Mouse (Mus musculus) spleen, postnatal 4 days (tissue): ENCODE results near the gene Dcaf6.

Experiments
- DNase-seq, 2 experiments: peaks; one replicate each; pipeline ENCODE4 v3.0.0; 2022; ENCODE audit warnings: low spot score in 2 of 2

Dcaf6 gene

DNA sequence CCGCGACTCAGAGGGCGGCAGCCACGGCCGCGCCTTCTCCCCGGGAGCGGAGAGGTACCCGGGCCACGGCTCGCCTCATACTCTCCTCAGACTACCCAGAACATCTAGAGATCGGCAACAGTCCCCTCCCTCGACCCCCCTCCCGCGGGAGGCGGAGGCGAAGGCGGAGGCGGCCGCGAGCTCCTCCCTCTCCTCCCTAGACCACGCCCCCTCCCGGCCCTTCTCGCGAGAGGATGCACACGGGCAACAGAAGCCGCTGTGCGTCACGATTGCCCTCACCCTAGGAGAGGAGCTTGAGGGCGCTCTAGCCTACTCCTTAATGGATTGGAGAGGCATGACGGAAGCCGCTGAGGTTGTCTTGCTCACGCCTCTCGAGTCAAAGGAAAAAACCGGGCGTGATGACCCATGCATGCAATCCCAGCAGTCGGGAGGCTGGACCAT is at the start of gene Dcaf6, which contains the start of gene Mpc2:
Dcaf6 (minus strand) TSS at position 116 of the 441 bp plus-strand sequence.
Mpc2 (plus strand) TSS at position 278 of the 441 bp plus-strand sequence.
- peak; percentile 100 for DNase-seq

DNA sequence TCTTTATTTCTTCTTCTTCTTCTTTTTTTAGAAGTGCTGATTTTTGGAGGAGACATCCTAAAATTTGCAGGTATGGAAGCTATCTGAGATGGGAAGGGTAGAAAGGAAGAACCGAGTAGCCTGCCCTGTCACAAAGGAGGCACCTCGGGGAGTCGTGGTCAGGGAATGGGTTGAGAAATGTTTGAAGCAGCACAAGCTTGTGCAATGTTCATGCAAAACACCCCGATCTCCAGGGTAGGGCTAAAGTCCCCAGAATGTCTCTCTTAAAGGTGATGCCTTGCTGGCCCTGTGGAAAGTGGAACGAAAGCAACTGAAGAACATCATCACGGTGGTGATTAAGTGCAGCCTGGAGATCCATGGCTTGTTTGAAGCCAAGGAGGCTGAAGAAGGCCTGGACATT is 46.0 kb upstream of the Dcaf6 start:
- DNase-seq = no peak

DNA sequence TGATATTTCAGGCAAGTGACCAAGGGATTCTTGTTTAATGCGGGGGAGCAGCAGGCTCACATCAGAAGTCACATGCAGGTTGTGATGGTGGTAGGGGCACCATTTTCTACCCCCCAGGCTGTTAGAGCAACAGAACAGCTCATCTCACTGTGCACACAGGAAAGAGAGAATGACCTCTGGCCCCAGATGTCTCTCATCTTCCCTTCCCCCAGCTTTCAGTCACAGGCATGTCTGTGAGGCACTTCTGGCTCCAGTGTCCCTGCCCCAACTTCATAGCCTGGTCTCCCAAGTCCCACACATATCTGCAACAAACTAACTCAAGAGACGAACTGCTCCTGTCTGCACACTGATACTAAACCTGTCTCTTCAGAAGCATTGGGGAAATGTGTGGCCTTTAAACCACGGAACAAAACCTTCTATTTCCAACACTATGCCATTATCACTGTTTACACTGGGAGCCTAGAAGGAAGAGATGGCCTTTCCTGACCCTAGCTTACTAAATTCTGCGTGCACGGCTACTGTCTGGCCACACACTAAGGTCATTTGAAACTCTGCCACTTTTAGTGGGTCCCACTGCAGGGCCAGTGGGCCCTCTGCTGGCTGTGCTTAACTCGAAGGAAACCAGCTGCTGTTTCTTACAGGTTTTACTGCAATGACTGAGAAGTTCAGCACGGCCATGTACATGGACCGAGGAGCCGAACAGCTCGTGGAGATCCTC is 43.2 kb upstream of the Dcaf6 start:
- peak in 1 of 2 experiments; percentile 20 for DNase-seq

DNA sequence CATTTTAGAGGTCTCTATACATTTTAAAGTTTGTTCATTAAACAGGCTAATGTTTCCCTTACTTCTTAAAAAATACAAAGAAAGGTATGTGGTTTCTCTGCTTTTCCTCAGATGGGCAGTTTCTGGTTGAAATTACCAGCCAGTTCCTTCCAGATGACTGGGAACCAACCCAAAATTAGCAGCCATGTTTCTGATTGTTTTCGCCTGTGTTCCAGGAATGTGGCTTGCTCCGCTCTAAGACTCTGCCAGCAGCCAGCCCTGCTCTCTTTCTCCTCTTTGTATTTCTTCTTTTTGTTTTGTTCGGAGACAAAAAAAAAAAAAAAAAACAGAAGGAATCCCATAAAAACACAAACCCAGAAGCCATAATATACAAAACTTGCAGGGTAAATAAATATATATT is 38.6 kb upstream of the Dcaf6 start:
- no peak for DNase-seq

DNA sequence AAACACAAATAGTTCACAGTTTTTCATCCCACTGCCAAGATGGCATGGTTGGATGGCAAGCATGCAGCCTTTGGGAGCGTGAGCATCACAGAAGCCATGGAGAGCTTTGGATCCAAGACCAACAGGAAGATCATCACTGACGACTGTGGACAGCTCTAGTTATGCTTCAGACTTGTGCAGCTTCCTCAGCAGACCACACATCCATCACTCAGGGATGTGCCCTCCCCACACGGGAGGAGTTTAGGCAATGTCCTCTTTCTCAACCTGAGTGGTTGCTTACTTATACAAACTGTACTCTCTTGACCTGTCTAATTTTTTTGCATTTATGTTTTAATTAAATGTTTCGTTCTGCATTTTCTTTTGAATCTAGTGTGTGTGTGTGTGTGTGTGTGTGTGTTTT is 28.9 kb upstream of the Dcaf6 start:
- DNase-seq = no peak

DNA sequence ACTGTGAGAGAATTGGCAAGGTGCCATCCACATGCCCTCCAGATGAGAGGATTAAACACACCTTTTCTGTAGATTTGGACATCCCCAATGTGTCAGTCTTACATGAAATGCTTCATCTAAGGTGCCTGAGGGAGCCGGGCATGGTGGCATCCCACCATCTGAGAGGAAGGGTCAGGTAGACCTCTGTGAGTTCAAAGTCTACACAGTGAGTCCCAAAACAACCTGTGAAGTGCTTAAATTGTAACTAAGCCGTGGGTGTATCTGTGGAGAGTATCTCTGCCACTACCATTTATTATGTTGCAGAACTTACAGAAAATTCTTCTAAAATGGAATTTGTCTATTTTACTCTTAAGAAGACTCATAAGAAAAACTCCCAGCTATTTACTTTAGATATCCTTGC is 25.8 kb upstream of the Dcaf6 start:
- DNase-seq = no peak

DNA sequence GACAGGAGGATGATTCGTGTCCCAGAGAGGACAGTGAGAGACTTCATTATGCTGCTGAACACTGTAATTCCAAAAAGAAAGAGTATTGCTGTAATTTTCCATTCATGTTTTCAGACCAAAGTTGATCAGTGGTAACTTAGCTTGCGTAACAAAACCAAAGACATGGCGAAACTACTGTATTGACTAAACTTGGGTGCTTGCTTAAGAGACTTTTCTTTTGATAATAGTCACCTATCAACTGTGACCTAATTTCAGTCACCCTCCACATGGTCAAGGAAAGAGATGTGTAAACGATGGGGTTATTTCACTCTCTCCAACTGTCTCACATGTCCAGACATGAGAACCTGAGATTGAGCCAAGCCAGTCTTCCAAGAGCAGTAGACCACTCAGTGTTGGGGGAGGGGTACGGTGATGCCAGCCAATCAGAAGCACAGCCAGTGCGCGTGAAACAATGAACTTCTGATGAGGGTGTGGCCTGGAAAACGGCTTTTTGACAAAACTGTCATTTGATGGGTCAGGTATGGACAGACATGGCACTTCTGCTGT is 24.5 kb upstream of the Dcaf6 start, which contains the start of gene Adcy10:
Adcy10 (plus strand) TSS at position 496 of the 546 bp plus-strand sequence.
- no peak for DNase-seq

DNA sequence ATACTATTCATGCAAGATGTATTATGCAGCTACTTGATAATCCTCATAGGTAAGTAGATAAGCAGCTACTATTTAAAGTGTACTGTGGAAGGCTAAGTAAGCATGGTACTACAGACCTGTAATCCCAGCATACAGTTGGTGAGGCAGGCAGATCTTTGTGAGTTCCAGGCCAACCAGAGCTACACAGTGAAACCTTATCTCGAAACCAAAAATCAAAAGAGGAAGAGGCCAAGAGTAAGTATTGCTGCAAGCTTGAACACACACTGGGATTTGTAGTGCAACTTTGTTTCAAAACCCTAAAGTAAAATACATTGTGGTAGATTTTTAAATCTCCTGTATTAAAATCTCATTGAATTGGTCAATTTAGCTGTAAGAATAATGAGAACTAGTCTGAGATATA is 11.2 kb upstream of the Dcaf6 start:
- no peak for DNase-seq

DNA sequence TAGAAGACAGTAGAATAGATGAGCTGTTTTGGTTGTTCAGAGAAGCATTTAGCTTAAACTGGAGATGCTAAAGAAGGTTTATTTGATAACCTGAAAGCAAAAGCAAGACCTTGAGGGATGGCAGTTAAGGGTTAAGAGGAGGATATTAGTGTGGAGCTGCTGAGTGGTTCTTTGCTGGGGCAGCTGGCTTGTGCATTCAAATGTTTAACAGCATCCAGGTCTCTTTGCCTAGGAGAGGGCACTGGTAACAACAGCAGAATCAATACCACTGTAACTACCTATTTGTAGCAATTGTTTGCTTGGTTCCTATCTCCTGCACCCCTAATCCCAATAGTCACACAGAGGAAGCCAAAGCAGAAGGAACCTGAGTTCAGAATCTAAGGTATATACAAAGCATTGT is 9.4 kb upstream of the Dcaf6 start:
- no peak for DNase-seq

DNA sequence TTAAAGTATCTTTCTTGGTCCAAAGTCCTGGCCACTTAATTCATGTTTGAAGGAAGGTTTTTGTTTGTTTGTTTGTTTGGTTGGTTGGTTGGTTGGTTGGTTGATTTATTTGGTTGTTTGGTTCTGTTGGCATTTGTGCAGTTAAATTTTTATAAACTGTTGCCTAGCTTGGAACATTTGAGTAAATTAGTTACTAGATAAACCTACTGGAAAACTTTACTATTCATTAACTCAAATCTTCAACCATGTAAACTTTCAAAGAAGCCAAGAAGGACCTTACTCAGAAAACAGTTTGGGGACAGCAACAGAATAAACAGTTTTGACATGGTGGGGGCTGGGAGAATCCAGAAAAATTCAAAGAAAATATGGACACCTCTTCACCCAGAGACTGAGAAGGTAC is 8.7 kb upstream of the Dcaf6 start:
- DNase-seq = no peak

DNA sequence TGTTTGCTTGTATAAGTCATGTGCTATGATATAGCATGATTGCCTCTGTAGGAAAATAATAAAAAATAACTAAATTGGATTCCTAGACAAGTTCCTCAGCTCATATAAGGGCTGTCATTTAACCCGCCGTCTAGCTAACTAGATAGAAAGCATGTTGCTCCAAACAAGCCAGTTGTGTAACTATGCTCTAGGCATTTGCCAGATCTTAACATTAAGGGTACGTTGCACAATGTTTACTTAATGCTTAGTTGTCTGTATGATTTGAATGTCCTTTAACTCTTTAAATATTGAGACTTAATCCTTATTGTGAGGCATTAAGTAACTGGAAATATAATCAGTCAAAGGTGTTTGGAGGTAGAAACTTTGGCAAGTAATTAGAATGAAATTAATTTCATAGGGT is 4.3 kb upstream of the Dcaf6 start:
- DNase-seq = no peak

DNA sequence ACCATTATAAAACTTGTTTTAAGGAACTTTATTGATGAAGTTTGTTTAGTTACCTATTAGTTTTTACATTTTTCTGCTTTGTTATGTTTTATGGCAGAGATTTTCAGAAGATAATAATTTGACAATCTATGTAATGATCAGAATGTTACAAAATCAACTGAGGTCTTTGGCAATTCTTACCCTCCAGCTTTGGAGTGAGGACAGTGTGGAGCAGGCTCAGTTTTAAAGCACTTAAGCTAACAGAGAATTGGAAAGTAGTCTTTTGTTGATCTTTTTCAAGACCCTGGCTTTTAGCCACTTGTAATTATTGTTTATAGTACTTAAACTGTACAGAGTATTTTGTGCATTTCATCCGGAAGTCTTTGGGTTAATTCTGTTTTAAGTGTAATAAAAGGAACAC is 2.6 kb upstream of the Dcaf6 start:
- DNase-seq = no peak

DNA sequence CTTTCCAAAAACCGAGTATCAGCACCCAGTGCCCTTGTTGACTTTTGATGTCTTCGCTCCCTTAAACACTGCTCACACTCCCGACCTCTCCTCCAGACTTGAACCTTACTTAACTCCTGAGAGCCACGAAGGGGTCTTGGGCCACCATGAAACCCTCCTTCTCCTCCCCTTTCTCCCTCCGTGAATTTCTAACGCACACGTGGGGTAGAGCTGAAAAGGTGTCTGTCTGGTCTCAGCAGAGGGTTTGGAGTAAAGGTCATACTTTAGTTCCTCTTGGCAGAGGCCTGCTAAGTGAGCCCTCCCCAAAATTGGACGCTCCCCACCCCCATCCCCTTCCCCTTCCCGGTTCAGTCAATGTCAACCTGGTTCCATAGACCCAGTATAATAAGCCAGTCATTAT is 1.4 kb upstream of the Dcaf6 start:
- DNase-seq = no peak

DNA sequence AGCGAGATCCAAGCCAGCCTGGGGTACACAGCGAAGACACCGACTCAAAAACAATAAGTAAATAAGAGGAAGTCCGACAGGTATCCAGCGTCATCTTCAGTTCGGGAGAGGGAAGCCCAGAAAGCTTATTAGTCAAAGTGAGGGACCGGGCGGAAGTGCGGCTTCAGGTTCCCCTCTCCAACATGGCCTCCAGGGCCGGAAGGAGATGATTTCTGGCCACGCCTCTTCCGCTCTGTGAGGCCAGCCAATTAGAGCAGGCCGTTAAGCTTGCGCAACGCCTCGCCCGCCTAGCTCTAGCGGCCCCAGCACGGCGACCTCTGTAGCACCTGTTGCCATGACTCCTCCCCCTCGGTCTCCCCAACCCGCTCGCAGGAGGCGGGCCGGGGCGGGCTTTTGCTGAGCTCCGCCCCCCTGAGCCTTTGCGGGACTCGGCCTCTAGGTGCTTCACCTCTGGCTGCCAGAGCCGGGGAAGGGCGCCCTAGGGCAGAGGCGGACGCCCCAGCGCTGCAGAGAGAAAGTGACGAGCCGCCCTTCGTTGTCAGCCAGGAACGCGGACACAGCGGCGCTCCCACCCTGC is 614 bp upstream of the Dcaf6 start:
- peak; percentile 99 to 100 for DNase-seq

DNA sequence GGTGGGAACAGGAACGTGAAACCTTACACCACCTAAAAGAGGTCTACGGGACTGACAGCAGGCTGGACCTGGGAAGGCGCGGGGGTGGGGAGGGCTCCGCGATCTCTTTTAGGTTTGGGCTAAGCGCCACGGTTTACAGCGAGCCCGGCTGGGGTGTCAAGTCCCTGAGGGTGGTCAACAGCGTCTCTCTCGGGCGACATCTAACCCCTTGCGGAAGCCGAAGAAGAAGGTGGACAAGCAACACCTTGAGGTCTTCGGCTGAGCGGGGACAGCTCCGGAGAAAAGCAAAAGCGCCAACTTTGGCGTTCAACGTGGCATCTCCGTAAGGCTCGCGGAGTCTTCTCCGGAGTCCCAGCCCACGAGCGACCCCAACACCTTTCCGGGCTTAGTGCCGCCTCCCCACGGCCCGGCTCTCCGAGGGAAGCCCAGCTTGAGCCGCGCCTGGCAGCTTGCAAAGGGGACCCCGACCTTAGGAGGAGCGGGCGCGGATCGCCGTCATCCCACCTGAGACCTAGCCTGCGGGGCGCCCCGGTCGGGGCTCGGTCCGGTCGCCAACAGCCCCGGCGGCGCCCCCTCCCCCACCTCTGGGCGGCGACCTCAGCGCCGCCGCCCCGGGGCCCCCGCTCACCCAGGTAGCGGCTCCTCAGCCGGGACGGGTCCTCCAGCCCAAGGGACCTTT is 633 bp downstream of the Dcaf6 start:
- peak; percentile 57 to 84 for DNase-seq

DNA sequence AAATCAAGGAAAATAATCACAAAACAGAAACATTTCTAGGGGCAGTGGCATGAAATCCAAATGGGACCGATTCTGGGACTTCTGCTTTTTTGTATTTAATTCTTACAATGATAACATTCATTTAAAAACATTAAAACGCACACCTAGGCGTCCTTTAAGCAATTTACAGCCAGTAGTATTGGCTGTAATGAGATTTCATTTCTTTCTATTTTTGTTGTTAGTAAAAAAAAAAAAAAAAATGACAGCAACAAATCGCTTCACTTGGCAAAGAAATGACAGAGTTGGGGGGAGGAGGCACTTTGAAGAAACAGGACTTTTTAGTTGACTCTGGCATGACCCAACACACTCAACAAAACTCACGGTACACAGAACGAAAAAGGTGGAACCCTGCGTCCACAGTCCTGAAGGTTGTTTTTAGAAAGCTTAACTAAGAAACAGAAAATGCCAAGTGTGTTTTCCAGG is 1.2 kb downstream of the Dcaf6 start:
- DNase-seq = no peak

DNA sequence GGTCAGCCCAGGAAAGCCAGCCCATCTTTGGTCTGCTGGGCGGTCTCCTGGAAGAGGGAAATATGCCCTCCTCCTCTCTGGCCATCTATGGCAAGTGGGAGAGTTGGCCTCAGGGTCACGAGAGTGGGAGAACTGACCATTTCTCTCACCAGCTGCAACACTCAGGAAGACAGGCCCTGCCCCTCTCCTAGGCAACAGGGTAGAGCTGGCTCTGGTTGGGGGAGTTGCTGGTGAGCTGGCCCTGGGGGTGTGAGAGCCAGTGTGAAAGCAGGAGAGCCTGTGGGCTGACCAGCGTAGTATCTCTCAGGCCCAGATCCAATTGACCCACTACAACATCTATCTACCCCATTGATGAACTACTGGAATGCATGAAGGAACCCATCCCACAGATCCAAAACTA is 18.6 kb downstream of the Dcaf6 start:
- no peak for DNase-seq

DNA sequence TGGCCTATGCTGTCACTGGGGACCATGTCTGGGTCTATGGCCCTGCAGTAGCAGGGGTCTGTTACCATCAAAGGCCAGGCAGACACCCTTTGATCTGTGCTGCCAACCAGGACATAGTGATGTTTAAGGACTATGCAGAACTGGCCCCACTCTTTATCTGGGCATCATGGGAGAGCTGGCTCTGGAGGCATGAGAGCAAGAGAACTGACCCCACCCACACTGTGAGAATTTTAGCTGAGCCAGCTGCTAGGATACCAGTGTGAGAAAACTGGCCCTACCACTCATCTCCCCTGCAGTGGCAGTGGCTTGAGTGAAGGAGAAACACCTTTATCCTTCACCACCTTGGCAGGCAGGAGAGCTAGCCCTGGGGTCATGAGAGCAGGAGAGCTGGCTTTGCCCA is 19.1 kb downstream of the Dcaf6 start:
- DNase-seq = no peak

DNA sequence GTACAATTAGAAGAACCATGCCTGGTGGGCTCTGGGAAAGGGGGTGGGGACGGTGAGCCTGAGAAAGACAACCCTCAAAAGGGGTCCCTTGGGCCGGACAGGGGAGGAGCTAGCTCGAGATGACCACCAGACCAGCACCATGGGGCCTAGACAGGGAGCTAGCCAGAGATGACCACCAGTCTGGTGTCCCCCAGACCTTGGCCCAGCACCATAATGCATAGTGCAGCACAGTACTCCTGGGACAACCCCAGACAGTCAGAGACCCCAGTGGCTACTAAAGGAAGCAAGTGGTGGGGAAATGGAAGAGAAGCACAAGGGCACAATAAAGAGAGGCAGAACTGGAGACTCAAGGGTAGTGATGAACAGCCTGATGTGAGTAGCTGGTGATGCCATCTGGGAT is 19.5 kb downstream of the Dcaf6 start:
- no peak for DNase-seq

DNA sequence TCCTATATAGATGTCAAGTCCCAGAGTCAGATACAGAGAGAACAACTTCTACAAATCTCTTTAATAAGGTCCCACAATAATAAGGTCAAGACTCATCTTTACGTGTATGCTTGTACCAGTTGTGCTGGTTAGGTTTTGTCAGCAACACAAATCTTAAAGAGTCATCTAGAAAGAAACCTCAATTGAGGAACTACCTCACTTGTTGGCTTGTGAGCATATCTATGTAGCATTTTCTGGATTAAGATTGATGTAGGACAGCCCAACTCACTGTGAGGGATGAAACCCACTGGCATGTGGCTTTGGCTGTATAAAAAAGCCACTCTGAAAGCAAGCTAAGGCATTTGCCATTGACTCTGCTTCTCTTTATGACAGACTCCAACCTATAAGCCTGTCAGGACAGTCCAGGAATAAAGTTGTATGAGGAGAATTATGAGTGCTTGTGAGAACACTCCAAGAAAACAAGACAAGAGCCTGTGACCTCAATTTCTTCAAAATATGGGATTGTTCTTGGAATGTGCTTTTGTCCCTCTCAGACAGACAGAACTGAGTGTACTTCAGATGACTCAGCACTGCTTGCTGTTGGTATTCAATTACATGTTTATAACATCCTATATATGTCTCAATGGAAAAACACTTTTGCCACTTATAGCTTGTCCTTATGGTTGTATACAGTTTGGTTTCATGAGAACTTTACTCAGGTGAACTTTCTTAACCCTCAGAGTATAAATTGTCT is 21.8 kb downstream of the Dcaf6 start:
- DNase-seq = no peak

DNA sequence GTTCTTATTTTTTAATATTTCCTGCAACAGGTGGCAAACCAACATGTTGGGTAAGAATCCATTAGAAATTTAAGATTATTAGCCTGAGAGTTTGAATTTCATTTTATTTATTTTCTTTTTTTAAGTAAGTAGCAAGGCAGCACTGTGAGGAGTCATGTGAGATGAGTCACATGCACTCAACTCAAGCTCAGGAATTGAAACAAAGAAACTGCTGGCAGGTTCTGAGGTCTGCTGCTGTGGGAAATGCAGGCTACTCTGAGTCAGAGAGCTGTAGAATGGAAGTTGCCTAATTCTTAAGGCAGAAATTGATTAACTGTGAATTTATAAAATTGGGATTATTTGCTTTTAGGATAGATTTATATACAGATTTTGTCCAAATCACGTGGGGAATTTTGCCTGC is 27.4 kb downstream of the Dcaf6 start:
- no peak for DNase-seq

DNA sequence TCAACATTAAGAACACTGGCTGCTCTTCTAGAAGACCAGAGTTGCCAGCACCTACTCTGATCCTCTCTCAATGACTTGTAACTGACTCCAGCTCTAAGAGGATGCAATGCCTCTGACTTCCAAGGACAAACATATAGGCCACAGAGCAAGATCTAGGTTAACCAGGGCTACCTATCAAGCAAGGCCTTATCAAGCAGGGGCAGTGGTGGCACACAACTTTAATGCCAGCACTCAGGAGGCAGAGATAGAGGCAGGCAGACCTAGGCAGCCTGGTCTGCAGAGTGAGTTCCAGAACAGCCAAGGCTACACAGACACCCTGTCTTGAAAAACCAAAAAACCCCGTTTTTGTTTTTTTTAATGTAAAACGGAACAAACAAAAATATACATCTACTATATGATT is 34.0 kb downstream of the Dcaf6 start:
- DNase-seq = peak in 1 of 2 experiments; percentile 51
